Mouse (Mus musculus): ENCODE results near the gene Casz1.

The Casz1 gene

GRCm38 (mm10) chr4:148842302-148842701 is 38.1 kb downstream of the Casz1 start:
- no peak for DNase-seq (ENCODE audit: extremely low spot score)

GRCm38 (mm10) chr4:148844921-148845320 is 40.7 kb downstream of the Casz1 start:
- DNase-seq (ENCODE audit: extremely low spot score), result no peak

- DNase-seq (ENCODE audit: extremely low spot score), result no peak
Observed at GRCm38 (mm10) chr4:148846203-148846602, 42.0 kb downstream of the Casz1 start.

GRCm38 (mm10) chr4:148846724-148847123 is 42.5 kb downstream of the Casz1 start:
- no peak for DNase-seq (ENCODE audit: extremely low spot score)

GRCm38 (mm10) chr4:148847636-148848035 is 43.4 kb downstream of the Casz1 start:
- DNase-seq (ENCODE audit: extremely low spot score), result no peak

- DNase-seq (ENCODE audit: extremely low spot score), result no peak
Observed at GRCm38 (mm10) chr4:148849437-148849836, 45.2 kb downstream of the Casz1 start.

GRCm38 (mm10) chr4:148853057-148853456 is 48.8 kb downstream of the Casz1 start:
- DNase-seq (ENCODE audit: extremely low spot score), result no peak

GRCm38 (mm10) chr4:148854093-148854492 is 49.9 kb downstream of the Casz1 start:
- DNase-seq (ENCODE audit: extremely low spot score), result no peak

- no peak for DNase-seq (ENCODE audit: extremely low spot score)
Observed at GRCm38 (mm10) chr4:148855527-148855926, 51.3 kb downstream of the Casz1 start.

- no peak for DNase-seq (ENCODE audit: extremely low spot score)
Observed at GRCm38 (mm10) chr4:148856216-148856615, 52.0 kb downstream of the Casz1 start.

GRCm38 (mm10) chr4:148857398-148858084 is 53.3 kb downstream of the Casz1 start:
- no peak for DNase-seq (ENCODE audit: extremely low spot score)

GRCm38 (mm10) chr4:148858194-148858593 is 54.0 kb downstream of the Casz1 start:
- no peak for DNase-seq (ENCODE audit: extremely low spot score)

- DNase-seq (ENCODE audit: extremely low spot score), result no peak
Observed at GRCm38 (mm10) chr4:148859415-148859814, 55.2 kb downstream of the Casz1 start.

- DNase-seq (ENCODE audit: extremely low spot score), result peak; percentile 65
Observed at GRCm38 (mm10) chr4:148859906-148860491, 55.8 kb downstream of the Casz1 start.

- DNase-seq (ENCODE audit: extremely low spot score), result no peak
Observed at GRCm38 (mm10) chr4:148860636-148861035, 56.4 kb downstream of the Casz1 start.

- peak; percentile 79 for DNase-seq (ENCODE audit: extremely low spot score)
Observed at GRCm38 (mm10) chr4:148866812-148867470, 62.7 kb downstream of the Casz1 start.

GRCm38 (mm10) chr4:148867721-148868397 is 63.6 kb downstream of the Casz1 start:
- DNase-seq (ENCODE audit: extremely low spot score), result no peak

- DNase-seq (ENCODE audit: extremely low spot score), result no peak
Observed at GRCm38 (mm10) chr4:148869566-148869965, 65.3 kb downstream of the Casz1 start.

- no peak for DNase-seq (ENCODE audit: extremely low spot score)
Observed at GRCm38 (mm10) chr4:148870496-148870895, 66.3 kb downstream of the Casz1 start.

GRCm38 (mm10) chr4:148871751-148872334 is 67.6 kb downstream of the Casz1 start:
- peak; percentile 56 for DNase-seq (ENCODE audit: extremely low spot score)

GRCm38 (mm10) chr4:148872372-148872771 is 68.1 kb downstream of the Casz1 start:
- no peak for DNase-seq (ENCODE audit: extremely low spot score)

- no peak for DNase-seq (ENCODE audit: extremely low spot score)
Observed at GRCm38 (mm10) chr4:148872783-148873182, 68.6 kb downstream of the Casz1 start.
